Mouse (Mus musculus) spleen, adult 10 weeks (tissue): ENCODE results near the gene Ankrd40. TPM values are rescaled to one million over a fixed set of nuclear protein-coding genes. Genes with fewer than 3 reads are reported as not detected.

ENCODE experiments used
- polyA plus RNA-seq: library from polyadenylated mRNA; stranded (reverse); fragments of 350-450 nt; fragmentation: Illumina TruSeq; extraction: RNeasy Lipid Tissue Mini Kit (QIAGEN cat#74804); gene quantifications from one replicate; pipeline ENCODE4 v1.2.3, GENCODE M21; 2015; ENCODE audit warnings: low replicate concordance; ENCODE audit not compliant: insufficient read depth

Ankrd40 gene
- 64.1 TPM for polyA plus RNA-seq

DNA sequence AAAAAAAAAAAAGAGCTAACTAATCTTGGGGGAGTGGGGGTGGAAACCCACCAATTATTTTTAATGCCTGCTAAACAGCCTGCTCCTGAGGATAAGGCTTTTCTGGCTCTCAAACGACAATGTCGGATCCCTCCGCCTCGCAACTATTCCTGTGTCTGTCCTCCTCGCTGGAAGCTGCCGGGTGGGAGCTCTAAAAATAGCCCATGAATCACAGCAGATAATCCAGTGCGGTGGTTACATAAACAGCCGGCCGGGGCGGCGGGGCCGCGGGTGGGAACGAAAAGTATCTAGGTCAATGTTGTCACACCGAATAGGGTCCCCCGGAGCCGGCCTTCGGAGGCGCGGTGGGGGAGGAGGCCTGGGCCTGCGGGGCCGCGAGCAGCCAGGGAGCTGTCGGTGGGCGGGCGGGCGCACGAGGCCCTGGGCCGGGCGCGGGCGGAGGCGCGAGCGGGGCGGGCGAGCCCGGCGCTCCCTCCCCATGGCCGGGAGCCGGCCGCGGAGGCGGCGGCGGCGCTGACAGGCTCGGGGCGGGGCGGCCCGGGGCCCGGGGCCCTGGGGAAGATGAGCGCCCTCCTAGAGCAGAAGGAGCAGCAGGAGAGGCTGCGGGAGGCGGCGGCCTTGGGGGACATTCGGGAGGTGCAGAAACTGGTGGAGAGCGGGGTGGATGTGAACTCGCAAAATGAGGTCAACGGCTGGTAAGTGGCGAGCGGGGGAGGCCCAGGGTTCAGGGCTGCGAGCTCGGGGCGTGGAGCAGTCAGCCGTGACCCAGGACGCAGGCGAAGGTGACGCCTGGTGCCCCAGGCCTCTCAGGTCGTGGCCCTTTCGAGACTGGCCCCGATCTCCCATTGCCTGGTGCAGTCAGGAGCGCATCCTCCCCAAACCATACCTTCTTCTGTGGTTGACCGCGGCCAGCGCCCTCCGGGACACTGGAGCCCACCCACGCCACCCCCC, at the start of gene Ankrd40:
Ankrd40 (plus strand) TSS at position 309 of the 951 bp plus-strand sequence.

DNA sequence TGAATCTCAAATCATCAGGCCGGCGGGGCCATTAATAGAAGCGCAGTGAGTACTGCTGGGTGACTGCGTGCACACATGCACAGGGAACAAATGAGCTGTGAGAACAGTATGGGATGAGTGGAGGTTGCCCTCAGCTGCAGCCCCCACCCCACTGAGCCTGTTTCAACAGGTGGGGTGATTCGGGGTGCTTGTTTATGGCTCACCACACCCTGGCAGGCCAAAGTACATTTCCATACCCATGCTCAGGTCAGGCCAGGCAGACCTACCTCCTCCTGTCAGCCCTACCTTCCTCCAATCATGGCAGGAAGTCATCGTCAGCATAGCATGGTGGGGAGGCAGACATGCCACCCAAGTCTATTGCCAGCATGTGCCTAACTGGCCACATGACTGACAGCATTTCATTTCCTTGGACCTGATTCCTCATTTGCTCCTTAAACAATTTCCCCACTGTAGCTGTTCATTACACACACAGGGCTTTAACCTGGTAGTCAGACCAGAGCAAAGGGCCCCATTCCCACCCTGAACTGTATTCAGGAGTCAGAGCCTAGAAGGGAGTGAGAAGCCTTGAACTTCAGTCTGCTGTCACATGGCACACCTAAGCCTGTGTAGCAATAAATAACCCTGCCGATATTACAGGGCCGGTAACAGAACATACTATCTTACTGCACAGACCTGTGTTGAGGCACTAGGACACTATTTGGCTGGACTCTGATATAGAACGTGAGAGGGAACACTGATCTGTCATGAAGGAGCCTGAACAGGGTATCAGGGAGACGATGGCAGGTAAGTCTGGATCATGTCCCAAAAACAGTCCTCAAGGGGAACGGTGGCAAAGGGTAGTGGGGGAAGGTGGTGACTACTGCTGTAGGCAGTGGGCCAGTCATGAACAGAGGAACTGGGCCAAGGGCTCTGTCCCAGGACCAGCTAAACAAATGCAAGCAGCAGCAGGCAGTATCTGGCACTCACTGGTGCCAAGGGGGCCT, 46.3 kb upstream of the Ankrd40 start, which contains the start of gene Gm21885:
Gm21885 (plus strand) TSS at position 675 of the 983 bp plus-strand sequence.

DNA sequence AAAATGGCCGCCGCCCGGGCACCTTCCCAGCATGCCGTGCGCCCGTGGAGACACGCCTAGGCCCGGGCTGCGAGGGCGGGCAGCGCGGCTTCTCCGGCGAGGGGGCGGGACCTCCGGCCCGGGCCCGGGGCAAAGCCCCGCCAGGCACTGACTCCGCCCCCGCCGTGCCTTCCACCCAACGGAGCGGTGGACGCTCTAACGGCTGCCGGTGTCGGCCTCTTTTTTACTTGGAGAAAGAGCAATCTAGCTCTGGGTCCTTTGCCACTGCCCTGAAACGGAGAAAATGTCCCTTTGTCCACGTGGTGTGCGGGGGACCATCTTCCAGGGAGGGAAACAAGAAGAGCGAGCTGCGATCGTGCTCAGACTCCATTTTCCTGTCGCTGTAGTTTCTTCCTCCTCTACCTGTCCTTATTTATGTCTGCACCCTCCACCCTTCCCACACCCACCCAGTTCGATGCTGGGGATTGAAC, 5.8 kb upstream of the Ankrd40 start, which contains the start of gene Luc7l3:
Luc7l3 (minus strand) TSS at position 58 of the 470 bp plus-strand sequence.

Other genes starting within 250 kb of the Ankrd40 start
- gene Tob1, start 116.5 kb upstream of the Ankrd40 start, polyA plus RNA-seq: 16.8 TPM
- gene Wfikkn2, start 82.0 kb upstream of the Ankrd40 start, polyA plus RNA-seq: 0.77 TPM
- gene Gm21885, start 46.1 kb upstream of the Ankrd40 start, polyA plus RNA-seq: not detected
- gene Luc7l3, start 6.0 kb upstream of the Ankrd40 start, polyA plus RNA-seq: 285 TPM
- gene Abcc3, start 65.0 kb downstream of the Ankrd40 start, polyA plus RNA-seq: 15.6 TPM
- 0.76 TPM for gene Cacna1g, start 146.2 kb downstream of the Ankrd40 start, polyA plus RNA-seq
- not detected for gene Spata20, start 158.2 kb downstream of the Ankrd40 start, polyA plus RNA-seq
- not detected for gene Epn3, start 172.0 kb downstream of the Ankrd40 start, polyA plus RNA-seq
- 0.18 TPM for gene Mycbpap, start 193.7 kb downstream of the Ankrd40 start, polyA plus RNA-seq
- 5.6 TPM for gene Rsad1, start 221.3 kb downstream of the Ankrd40 start, polyA plus RNA-seq
- gene Chad, start 237.0 kb downstream of the Ankrd40 start, polyA plus RNA-seq: not detected